In the genomic region with DNA sequence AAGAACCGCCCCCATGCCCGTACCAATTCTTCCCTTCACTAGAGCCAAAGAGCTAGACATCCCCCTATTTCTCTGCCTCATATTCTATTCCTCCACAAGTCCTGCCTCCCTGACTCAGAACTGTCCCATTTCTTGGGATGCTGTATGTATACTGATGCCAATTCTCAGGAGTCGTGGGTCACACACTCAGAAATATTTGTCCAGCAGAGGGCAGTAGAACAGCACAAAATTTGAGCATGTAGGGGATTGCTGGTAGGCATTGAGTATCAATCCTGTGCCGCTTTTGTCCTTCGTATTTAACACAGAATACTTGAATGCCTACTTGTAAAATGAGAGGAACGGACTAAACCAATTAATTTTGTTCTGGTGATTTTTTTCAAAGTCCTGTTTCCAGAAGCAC, we compare ENCODE assay signal across 8 mouse cellular contexts. TPM values are rescaled to one million over a fixed set of nuclear protein-coding genes. Genes with fewer than 3 reads are reported as not detected.
DNase-seq lines count a peak whose midpoint lies in the region; ATAC-seq and TF ChIP-seq lines count a peak whose summit lies in the region.

No protein-coding gene starts in this region.

- DNase-seq in CD4-positive helper T cell, adult 2 months (ENCODE audit: low read depth, low spot score): peak; percentile 77
- DNase-seq in adrenal gland, adult 18-20 months (ENCODE audit: low spot score in 2 of 2): peak; percentile 38 to 55
- DNase-seq in embryo, embryonic 10 days (ENCODE audit: low spot score): peak; percentile 83
- DNase-seq in heart, adult 2 months: peak; percentile 25 to 43
- DNase-seq in natural killer cell, adult 2 months (ENCODE audit: low spot score in 2 of 2): peak; percentile 17 to 64
- peak; percentile 16 for DNase-seq in testis, postnatal 14 days (ENCODE audit: low spot score)

- no peaks in the 10 kb centered on the region for H3K9me3 ChIP-seq in kidney, embryonic 14.5 days (ENCODE audit: control insufficient read depth, low read length)
- no peaks in the 10 kb centered on the region for H3K9me3 ChIP-seq in limb, embryonic 12.5 days

- intact Hi-C loops in heart, adult 2 months (cut with DNase I): loop anchor here (1.0 to 5.0 kb wide), 6 partner anchors 60 to 433 kb away; no protein-coding TSS in a partner anchor

- 28% methylated on average over 6 of the region's 6 CpGs for WGBS in heart, adult 2 months
- 32% methylated on average over 6 of the region's 6 CpGs for WGBS in kidney, embryonic 14.5 days
- 40% methylated on average over 6 of the region's 6 CpGs for WGBS in limb, embryonic 12.5 days

- H3K4me3 ChIP-seq in heart, adult 2 months: no peak overlapping the region
- no peak overlapping the region for H3K4me3 ChIP-seq in kidney, embryonic 14.5 days (ENCODE audit: low read length)
- H3K4me3 ChIP-seq in limb, embryonic 12.5 days (replicated peaks): no peak overlapping the region

- H3K79me2 ChIP-seq in heart, adult 2 months (replicated peaks; ENCODE audit: control insufficient read depth, insufficient read depth, low read length): no peaks in the 10 kb centered on the region

- TF ChIP-seq POLR2A in heart, adult 2 months (IDR thresholded peaks at IDR 0.05; ENCODE audit: insufficient read depth, low read depth, low read length): no peak

- no peaks in the 10 kb centered on the region for H3K36me3 ChIP-seq in heart, adult 2 months (ENCODE audit: control insufficient read depth, insufficient read depth, low read length)
- no peaks in the 10 kb centered on the region for H3K36me3 ChIP-seq in kidney, embryonic 14.5 days (ENCODE audit: control insufficient read depth, insufficient read depth, low read length)
- H3K36me3 ChIP-seq in limb, embryonic 12.5 days: no peaks in the 10 kb centered on the region

- no peak overlapping the region for H3K4me2 ChIP-seq in kidney, embryonic 14.5 days (replicated peaks; ENCODE audit: low read depth, low read length)
- H3K4me2 ChIP-seq in limb, embryonic 12.5 days: no peak overlapping the region

- H3K9ac ChIP-seq in heart, adult 2 months (ENCODE audit: low read depth, low read length): no peak overlapping the region
- H3K9ac ChIP-seq in kidney, embryonic 14.5 days (ENCODE audit: low read depth, low read length): no peak overlapping the region
- no peak overlapping the region for H3K9ac ChIP-seq in limb, embryonic 12.5 days (replicated peaks)

- peak; percentile 66; the same call in 1 of the 2 replicates for ATAC-seq in kidney, embryonic 14.5 days (ENCODE audit: low FRiP score, low TSS enrichment)
- peak; percentile 52; the same call in 1 of the 2 replicates for ATAC-seq in limb, embryonic 12.5 days (ENCODE audit: insufficient number of reproducible peaks, insufficient read depth, low FRiP score, low TSS enrichment, low read depth)

- H3K27me3 ChIP-seq in heart, adult 2 months (ENCODE audit: control insufficient read depth, insufficient read depth, low read length): no peaks in the 10 kb centered on the region
- no peaks in the 10 kb centered on the region for H3K27me3 ChIP-seq in kidney, embryonic 14.5 days (ENCODE audit: control insufficient read depth, insufficient read depth, low read length)
- H3K27me3 ChIP-seq in limb, embryonic 12.5 days: no peaks in the 10 kb centered on the region

- no peak overlapping the region for H3K27ac ChIP-seq in heart, adult 2 months
- no peak overlapping the region for H3K27ac ChIP-seq in kidney, embryonic 14.5 days (ENCODE audit: low read depth, low read length)
- H3K27ac ChIP-seq in limb, embryonic 12.5 days: no peak overlapping the region

- TF ChIP-seq EP300 in heart, adult 2 months (IDR thresholded peaks at IDR 0.05; ENCODE audit: insufficient read depth, low read depth, low read length): no peak

- TF ChIP-seq CTCF in heart, adult 2 months (IDR thresholded peaks at IDR 0.05): peak; percentile 79

- no peaks in the 10 kb centered on the region for H3K4me1 ChIP-seq in heart, adult 2 months (ENCODE audit: control insufficient read depth, insufficient read depth, low read length)
- no peaks in the 10 kb centered on the region for H3K4me1 ChIP-seq in kidney, embryonic 14.5 days (ENCODE audit: control insufficient read depth, insufficient read depth, low read length)
- no peaks in the 10 kb centered on the region for H3K4me1 ChIP-seq in limb, embryonic 12.5 days (replicated peaks)

RNA-seq across cellular contexts. Expression of gene Btla, which starts 27.3 kb away (rescaled TPM):
- 1 to 10 TPM in 1 of 2 experiments, under 1 TPM in 1; 0.33 to 1.1 TPM for total RNA-seq in adrenal gland, adult 18-20 months (2021)
- under 1 TPM; 0.44 to 0.86 TPM for total RNA-seq in heart, adult 2 months (2021)
- polyA plus RNA-seq in heart, adult 2 months (2012; rRNA removed): 0.67 and 0.74 TPM in 2 replicates
- polyA plus RNA-seq in kidney, embryonic 14.5 days (2014; fragmentation: Nextera tagmentation; extraction: Ambion mirVana): not detected in 2 replicates
- 0.18 and 0.20 TPM in 2 replicates for polyA plus RNA-seq in limb, embryonic 12.5 days (2016; fragmentation: Nextera tagmentation; extraction: Ambion mirVana)

RNA-seq across cellular contexts. Expression of gene Atg3, which starts 38.2 kb away (rescaled TPM):
- total RNA-seq in adrenal gland, adult 18-20 months (2021): 10 to 100 TPM; 47.4 to 62.3 TPM
- total RNA-seq in heart, adult 2 months (2021): 10 to 100 TPM; 19.1 to 22.7 TPM
- 7.6 and 11.1 TPM in 2 replicates for polyA plus RNA-seq in heart, adult 2 months (2012; rRNA removed)
- polyA plus RNA-seq in kidney, embryonic 14.5 days (2014; fragmentation: Nextera tagmentation; extraction: Ambion mirVana): 28.0 and 32.1 TPM in 2 replicates
- polyA plus RNA-seq in limb, embryonic 12.5 days (2016; fragmentation: Nextera tagmentation; extraction: Ambion mirVana): 30.6 and 32.5 TPM in 2 replicates

RNA-seq across cellular contexts. Expression of gene Slc35a5, which starts 38.3 kb away (rescaled TPM):
- 10 to 100 TPM; 25.6 to 34.0 TPM for total RNA-seq in adrenal gland, adult 18-20 months (2021)
- 10 to 100 TPM in 1 of 2 experiments, 1 to 10 TPM in 1; 9.5 to 11.1 TPM for total RNA-seq in heart, adult 2 months (2021)
- polyA plus RNA-seq in heart, adult 2 months (2012; rRNA removed): 8.0 and 12.9 TPM in 2 replicates
- 8.3 and 19.6 TPM in 2 replicates for polyA plus RNA-seq in kidney, embryonic 14.5 days (2014; fragmentation: Nextera tagmentation; extraction: Ambion mirVana)
- polyA plus RNA-seq in limb, embryonic 12.5 days (2016; fragmentation: Nextera tagmentation; extraction: Ambion mirVana): 13.4 and 14.5 TPM in 2 replicates

Comparison
In these comparisons a context has a peak if more than half of its experiments do, and no peak if none do; other contexts are left out.
1. DNase-seq: peak in every context shown above with its lines; median percentile 83 in embryo, embryonic 10 days; 77 in CD4-positive helper T cell, adult 2 months; 46 in adrenal gland, adult 18-20 months; 40 in natural killer cell, adult 2 months; 34 in heart, adult 2 months; 16 in testis, postnatal 14 days.